In genomic region chr6:122101671-122102070, GRCm38 (mm10) we compare ENCODE assay signal across 35 mouse cellular contexts.
"Had no signal": no experiment of that assay in that cellular context is flagged by ENCODE, and none has a peak within 500 bp of the region (broad histone marks: within the 10 kb centered on the region; RNA-seq: fewer than 3 reads in every experiment).

No protein-coding gene starts in this region.

- H3K4me2 ChIP-seq: heart, embryonic 11.5 days; heart, embryonic 12.5 days; heart, embryonic 13.5 days; heart, embryonic 15.5 days; hindbrain, embryonic 12.5 days; hindbrain, embryonic 13.5 days; hindbrain, embryonic 14.5 days; hindbrain, embryonic 15.5 days; intestine, embryonic 15.5 days; kidney, embryonic 15.5 days had no signal

- H3K9ac ChIP-seq: heart, embryonic 12.5 days; heart, embryonic 13.5 days; heart, embryonic 15.5 days; hindbrain, embryonic 12.5 days; hindbrain, embryonic 13.5 days; hindbrain, embryonic 14.5 days; hindbrain, embryonic 15.5 days; intestine, embryonic 15.5 days; kidney, embryonic 15.5 days had no signal

- ATAC-seq: hindbrain, embryonic 16.5 days; hindbrain, postnatal 0 days; inflammation-experienced regulatory T-cells, adult 6 months; intestine, embryonic 15.5 days; intestine, embryonic 16.5 days; intestine, postnatal 0 days had no signal

- H3K36me3 ChIP-seq: heart, embryonic 10.5 days; heart, embryonic 12.5 days; heart, embryonic 13.5 days; heart, embryonic 15.5 days; hindbrain, embryonic 10.5 days; hindbrain, embryonic 12.5 days; hindbrain, embryonic 13.5 days; hindbrain, embryonic 15.5 days; intestine, embryonic 15.5 days; kidney, embryonic 15.5 days had no signal

- H3K4me3 ChIP-seq: heart, embryonic 10.5 days; heart, embryonic 12.5 days; heart, embryonic 13.5 days; heart, embryonic 15.5 days; hindbrain, embryonic 10.5 days; hindbrain, embryonic 12.5 days; hindbrain, embryonic 13.5 days; hindbrain, embryonic 15.5 days; intestine, embryonic 15.5 days; kidney, embryonic 15.5 days; layer of hippocampus, adult 2 months had no signal

- H3K4me1 ChIP-seq: heart, embryonic 10.5 days; heart, embryonic 12.5 days; heart, embryonic 13.5 days; heart, embryonic 15.5 days; hindbrain, embryonic 10.5 days; hindbrain, embryonic 12.5 days; hindbrain, embryonic 13.5 days; hindbrain, embryonic 15.5 days; intestine, embryonic 15.5 days; kidney, embryonic 15.5 days had no signal

- H3K27me3 ChIP-seq: heart, embryonic 12.5 days; heart, embryonic 13.5 days; heart, embryonic 15.5 days; hindbrain, embryonic 12.5 days; hindbrain, embryonic 13.5 days; hindbrain, embryonic 15.5 days; intestine, embryonic 15.5 days; kidney, embryonic 15.5 days had no signal

- H3K27ac ChIP-seq: heart, embryonic 10.5 days; heart, embryonic 13.5 days; heart, embryonic 15.5 days; hindbrain, embryonic 10.5 days; hindbrain, embryonic 12.5 days; hindbrain, embryonic 13.5 days; hindbrain, embryonic 14.5 days; hindbrain, embryonic 15.5 days; hindbrain, postnatal 0 days; intestine, embryonic 15.5 days; kidney, embryonic 15.5 days; kidney, postnatal 0 days; layer of hippocampus, adult 2 months had no signal

- DNase-seq: heart, postnatal 10 days; heart, postnatal 14 days; heart, postnatal 36 days; heart, postnatal 4 days; kidney, adult 11 months; kidney, adult 18-20 months; kidney, adult 2 months; kidney, adult 8-10 months; kidney, adult 9 months; kidney, postnatal 10 days; kidney, postnatal 14 days; kidney, postnatal 25 days; kidney, postnatal 36 days; kidney, postnatal 4 days; layer of hippocampus, adult 9-11 months; layer of hippocampus, postnatal 36 days had no signal

- H3K9me3 ChIP-seq: heart, embryonic 15.5 days; hindbrain, embryonic 15.5 days; intestine, embryonic 15.5 days; kidney, embryonic 15.5 days had no signal
